Mouse (Mus musculus): ENCODE measurements around the gene Arfgap3. TPM values are rescaled to one million over a fixed set of nuclear protein-coding genes. Genes with fewer than 3 reads are reported as not detected.

Gene Arfgap3
- polyA plus RNA-seq, 1 experiment, result 12.1 TPM

DNA sequence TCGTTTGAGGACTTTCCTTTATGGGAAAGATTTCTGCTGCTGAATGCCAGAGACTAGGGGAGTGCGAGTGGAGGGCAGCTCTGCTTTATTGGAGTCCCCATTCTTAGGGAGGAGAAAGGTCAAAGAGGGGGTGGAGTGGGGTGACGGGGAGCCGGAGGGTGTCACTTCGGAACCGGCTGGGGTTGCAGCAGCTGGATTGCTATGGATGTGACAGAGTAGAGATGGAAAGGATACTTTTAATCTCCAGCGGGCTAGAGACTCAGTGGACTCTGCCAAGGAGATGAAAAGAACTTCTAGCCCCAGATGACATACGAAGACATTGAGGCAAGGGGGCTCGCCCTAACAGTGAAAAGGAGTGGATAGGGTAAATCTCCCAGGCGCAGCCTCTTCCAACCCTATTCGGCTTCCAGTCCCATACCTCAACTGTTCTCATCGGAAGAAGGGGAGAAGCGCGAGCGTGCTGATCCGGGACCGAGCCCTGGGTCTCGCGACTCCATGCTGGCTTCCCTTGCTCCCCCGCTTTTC is 99.3 kb downstream of the Arfgap3 start:
- 9% methylated on average over 20 of the region's 20 CpGs for WGBS
- TF ChIP-seq CTCF (IDR thresholded peaks at IDR 0.05; ENCODE audit: control insufficient read depth, insufficient read depth, low read length) (no peak), POLR2A (IDR thresholded peaks at IDR 0.05; ENCODE audit: borderline replicate concordance, control insufficient read depth, low read depth, low read length) (no peak)
- Histone ChIP-seq H3K4me1 (ENCODE audit: control insufficient read depth, insufficient read depth, low read length) (no peaks in the 10 kb centered on the region), H3K4me3 (replicated peaks; ENCODE audit: control insufficient read depth, low read depth, low read length) (no peak overlapping the region), H3K27ac (ENCODE audit: control insufficient read depth, insufficient read depth, low read depth, low read length, poor library complexity) (no peak overlapping the region; the same call in 1 of the 2 replicates)

Other genes starting within 250 kb of the Arfgap3 start
- 24.6 and 31.6 TPM in 2 replicates for gene Rrp7a, start 227.4 kb downstream of the Arfgap3 start, polyA plus RNA-seq (2011; ENCODE audit: insufficient read depth, insufficient read length, low replicate concordance, missing spikeins)
- 24.6 and 42.3 TPM in 2 replicates for gene Poldip3, start 200.9 kb downstream of the Arfgap3 start, polyA plus RNA-seq (2011; ENCODE audit: insufficient read depth, insufficient read length, low replicate concordance, missing spikeins)
- gene Cyb5r3, start 177.7 kb downstream of the Arfgap3 start, polyA plus RNA-seq (2011; ENCODE audit: insufficient read depth, insufficient read length, low replicate concordance, missing spikeins), result 53.6 and 59.1 TPM in 2 replicates
- gene A4galt, start 98.5 kb downstream of the Arfgap3 start, polyA plus RNA-seq (2011; ENCODE audit: insufficient read depth, insufficient read length, low replicate concordance, missing spikeins), result 1.1 and 4.7 TPM in 2 replicates
- 47.6 and 48.2 TPM in 2 replicates for gene Pacsin2, start 114.4 kb upstream of the Arfgap3 start, polyA plus RNA-seq (2011; ENCODE audit: insufficient read depth, insufficient read length, low replicate concordance, missing spikeins)
- gene Ttll1, start 160.6 kb upstream of the Arfgap3 start, polyA plus RNA-seq (2011; ENCODE audit: insufficient read depth, insufficient read length, low replicate concordance, missing spikeins), result 2.4 and 5.1 TPM in 2 replicates
- 3.3 and 4.9 TPM in 2 replicates for gene Bik, start 176.6 kb upstream of the Arfgap3 start, polyA plus RNA-seq (2011; ENCODE audit: insufficient read depth, insufficient read length, low replicate concordance, missing spikeins)
- gene Tspo, start 213.3 kb upstream of the Arfgap3 start, polyA plus RNA-seq (2011; ENCODE audit: insufficient read depth, insufficient read length, low replicate concordance, missing spikeins), result 80.1 and 97.0 TPM in 2 replicates
- 5.4 and 11.0 TPM in 2 replicates for gene Mcat, start 213.5 kb upstream of the Arfgap3 start, polyA plus RNA-seq (2011; ENCODE audit: insufficient read depth, insufficient read length, low replicate concordance, missing spikeins)
- gene Ttll12, start 244.9 kb upstream of the Arfgap3 start, polyA plus RNA-seq (2011; ENCODE audit: insufficient read depth, insufficient read length, low replicate concordance, missing spikeins), result 18.6 and 19.8 TPM in 2 replicates

Measured in bone marrow, adult 2 months (tissue).